Mouse (Mus musculus): ENCODE data around the gene Hspb1.

DNA sequence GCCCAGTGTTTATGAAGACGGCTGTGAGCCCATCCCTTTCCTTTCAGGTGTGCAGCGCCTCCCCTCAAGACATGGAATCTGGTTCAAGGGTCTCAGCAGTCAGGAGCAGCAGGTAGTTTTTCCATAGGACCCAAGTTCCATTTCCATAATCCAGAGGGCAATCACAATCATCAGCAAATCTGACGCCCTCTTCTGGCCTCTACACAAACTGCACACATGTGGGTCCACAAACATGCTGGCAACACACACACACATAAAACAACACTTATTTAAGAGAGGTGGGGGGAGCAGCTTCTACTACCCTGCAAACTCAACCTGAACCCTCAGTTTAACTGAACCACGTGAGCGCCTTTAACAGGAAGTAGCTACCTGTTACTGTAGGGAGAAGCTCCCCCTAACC, 30.9 kb downstream of the Hspb1 start:
- TF ChIP-seq SMC3 (IDR thresholded peaks at IDR 0.05; ENCODE audit: low read depth, low read length) (no peak), ZKSCAN1 (IDR thresholded peaks at IDR 0.05; ENCODE audit: borderline replicate concordance, low read depth, low read length) (no peak), RCOR1 (conservative IDR thresholded peaks at IDR 0.05; ENCODE audit: low read depth, low read length) (no peak), CTCF (conservative IDR thresholded peaks at IDR 0.05 in 1 of 2, IDR thresholded peaks at IDR 0.05 in 1 of 2; ENCODE audit: low read depth in 2 of 2, low read length in 2 of 2) (peak in 1 of 2 experiments; percentile 26; a peak in 2 of 4 replicates), MAFK (IDR thresholded peaks at IDR 0.05; ENCODE audit: insufficient replicate concordance, low read length) (no peak)

Data from CH12.LX (cell line).